Mouse (Mus musculus): ENCODE measurements around the gene Plxna4. TPM values are rescaled to one million over a fixed set of nuclear protein-coding genes. Genes with fewer than 3 reads are reported as not detected.

Plxna4 gene
- polyA plus RNA-seq, 1 experiment from 2014 or later: 0.91 TPM

DNA sequence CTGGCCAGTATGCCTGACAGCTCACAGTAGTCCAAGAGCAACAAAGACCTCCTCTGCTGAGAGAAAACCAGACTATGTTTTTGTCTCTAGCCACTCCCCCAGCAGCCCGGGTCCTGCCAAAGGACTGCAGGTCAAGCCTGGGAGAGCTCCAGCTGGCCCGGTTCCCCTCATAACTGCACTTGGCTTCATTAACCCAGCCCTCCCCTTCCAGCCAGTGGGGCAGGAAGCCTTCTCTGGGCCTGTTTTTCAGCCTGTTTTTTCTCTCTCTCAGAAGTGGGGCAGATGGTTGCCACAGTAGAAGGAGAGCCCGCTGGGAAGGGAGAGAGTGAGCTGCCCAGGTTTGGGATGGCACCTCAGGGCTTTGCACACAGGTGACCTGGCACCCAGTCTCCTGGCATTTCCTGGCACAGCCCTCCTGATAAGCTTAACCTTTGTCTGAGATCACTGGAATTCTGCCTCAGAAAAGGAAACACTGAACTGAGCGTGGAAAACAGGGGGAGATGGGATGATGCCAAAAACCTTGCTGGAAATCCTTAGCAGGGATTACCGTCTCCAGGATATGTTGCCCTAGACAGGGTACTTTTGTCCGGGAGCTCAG, 190.8 kb downstream of the Plxna4 start:
- Histone ChIP-seq H3K4me2 (replicated peaks; ENCODE audit: low read depth) (no peak overlapping the region), H3K27ac (ENCODE audit: low read depth, low read length) (no peak overlapping the region), H3K36me3 (ENCODE audit: control insufficient read depth, insufficient read depth) (no peaks in the 10 kb centered on the region), H3K9me3 (ENCODE audit: control insufficient read depth) (no peaks in the 10 kb centered on the region), H3K4me1 (replicated peaks; ENCODE audit: control insufficient read depth, insufficient read depth, low read length) (no peaks in the 10 kb centered on the region), H3K27me3 (replicated peaks; ENCODE audit: control insufficient read depth, insufficient read depth, low read length) (no peaks in the 10 kb centered on the region), H3K4me3 (ENCODE audit: low read depth, low read length) (no peak overlapping the region), H3K9ac (ENCODE audit: low read depth, low read length) (no peak overlapping the region)
- no peak for ATAC-seq
- TF ChIP-seq CTCF (IDR thresholded peaks at IDR 0.05; ENCODE audit: low read depth): no peak
- WGBS: 48% methylated on average over 6 of the region's 6 CpGs

DNA sequence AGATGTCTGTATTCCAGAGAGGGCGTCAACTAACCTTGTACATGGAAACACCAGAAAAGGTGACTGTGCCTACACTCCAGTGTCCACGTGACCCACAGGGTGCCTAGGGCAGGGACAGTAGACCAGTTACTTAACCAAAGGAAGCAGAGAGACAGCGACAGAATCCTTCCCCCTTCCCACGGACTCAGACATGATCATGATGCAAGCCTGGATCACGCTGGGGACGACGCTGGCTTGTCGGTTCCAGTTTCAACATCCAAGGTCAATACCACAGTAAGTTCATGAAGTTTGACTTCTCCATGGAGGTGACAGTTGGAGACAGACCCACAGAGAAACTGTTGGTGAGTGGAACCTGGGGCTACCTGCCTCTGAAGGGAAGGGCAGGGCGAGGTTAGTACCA, 192.6 kb downstream of the Plxna4 start:
- Histone ChIP-seq H3K4me1 (replicated peaks; ENCODE audit: control insufficient read depth, insufficient read depth, low read length) (no peaks in the 10 kb centered on the region), H3K36me3 (ENCODE audit: control insufficient read depth, insufficient read depth) (no peaks in the 10 kb centered on the region), H3K27ac (ENCODE audit: low read depth, low read length) (no peak overlapping the region), H3K4me3 (ENCODE audit: low read depth, low read length) (no peak overlapping the region), H3K9me3 (ENCODE audit: control insufficient read depth) (no peaks in the 10 kb centered on the region), H3K9ac (ENCODE audit: low read depth, low read length) (no peak overlapping the region), H3K27me3 (replicated peaks; ENCODE audit: control insufficient read depth, insufficient read depth, low read length) (no peaks in the 10 kb centered on the region), H3K4me2 (replicated peaks; ENCODE audit: low read depth) (no peak overlapping the region)
- no peak for TF ChIP-seq CTCF (IDR thresholded peaks at IDR 0.05; ENCODE audit: low read depth)
- WGBS: 86% methylated on average over 9 of the region's 9 CpGs
- ATAC-seq: no peak

DNA sequence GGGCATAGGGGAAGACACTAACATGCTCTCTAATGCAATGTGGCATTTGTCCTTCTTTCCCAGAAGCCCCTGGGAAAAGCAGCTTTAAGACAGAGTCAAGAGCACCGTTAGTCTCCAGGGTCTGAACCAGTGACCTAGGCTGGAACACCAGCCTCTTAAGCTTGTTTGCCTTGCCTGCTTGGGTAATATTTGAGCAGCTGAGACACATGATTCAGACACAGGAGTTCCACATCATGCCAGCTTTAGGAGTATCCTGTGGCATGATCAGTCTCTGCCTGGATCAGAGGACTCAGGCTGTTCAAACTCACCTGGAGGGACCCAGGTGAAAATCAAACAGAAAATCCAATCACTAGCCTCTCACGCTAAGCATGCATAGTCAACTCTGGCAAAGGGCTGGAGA, 195.7 kb downstream of the Plxna4 start:
- Histone ChIP-seq H3K4me2 (replicated peaks; ENCODE audit: low read depth) (no peak overlapping the region), H3K4me1 (replicated peaks; ENCODE audit: control insufficient read depth, insufficient read depth, low read length) (no peaks in the 10 kb centered on the region), H3K27ac (ENCODE audit: low read depth, low read length) (no peak overlapping the region), H3K36me3 (ENCODE audit: control insufficient read depth, insufficient read depth) (no peaks in the 10 kb centered on the region), H3K9me3 (ENCODE audit: control insufficient read depth) (no peaks in the 10 kb centered on the region), H3K4me3 (ENCODE audit: low read depth, low read length) (no peak overlapping the region), H3K27me3 (replicated peaks; ENCODE audit: control insufficient read depth, insufficient read depth, low read length) (no peaks in the 10 kb centered on the region), H3K9ac (ENCODE audit: low read depth, low read length) (no peak overlapping the region)
- 62% methylated on average over 2 of the region's 2 CpGs for WGBS
- no peak for TF ChIP-seq CTCF (IDR thresholded peaks at IDR 0.05; ENCODE audit: low read depth)
- no peak for ATAC-seq

DNA sequence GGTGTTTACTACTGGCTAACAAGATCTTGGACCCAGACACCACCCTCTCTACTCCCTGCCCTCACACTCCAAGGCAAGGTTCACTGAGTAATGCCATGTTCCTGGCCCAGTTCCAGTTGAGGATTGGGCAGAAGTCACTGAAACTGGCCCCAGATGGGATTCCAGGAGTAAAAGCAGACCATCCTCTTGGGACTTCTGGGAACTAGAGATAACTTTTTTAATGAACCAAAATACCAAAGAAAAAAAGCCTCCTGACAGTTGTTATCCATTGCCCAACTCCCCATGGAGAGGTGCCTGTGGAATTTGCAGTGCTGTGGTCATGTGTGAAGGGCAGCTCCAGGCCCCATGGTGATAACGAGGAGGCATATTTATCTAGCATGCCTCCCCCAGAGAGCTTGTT, 199.7 kb downstream of the Plxna4 start:
- no peak for ATAC-seq
- no peak for TF ChIP-seq CTCF (IDR thresholded peaks at IDR 0.05; ENCODE audit: low read depth)

DNA sequence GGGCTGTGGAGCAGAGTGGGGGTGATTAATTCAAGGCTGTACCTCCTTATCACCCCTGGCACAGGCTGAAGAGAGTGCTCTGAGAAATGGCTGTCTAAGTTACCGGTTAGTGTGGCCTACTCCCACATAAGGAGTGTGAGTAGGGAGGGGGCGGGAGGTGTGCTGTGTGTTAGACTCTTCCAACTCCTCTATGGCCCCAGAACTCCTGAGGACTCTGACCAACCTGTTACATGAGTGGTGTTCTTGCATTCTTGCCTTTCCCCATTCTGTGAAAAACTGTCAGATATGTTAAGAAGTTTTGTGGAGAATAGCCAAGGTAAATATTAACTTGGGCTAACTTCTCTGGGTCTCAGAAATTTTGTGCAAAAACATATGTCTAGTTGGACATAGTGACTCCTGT, 201.1 kb downstream of the Plxna4 start:
- WGBS: 82% methylated on average over 2 of the region's 2 CpGs
- Histone ChIP-seq H3K4me1 (replicated peaks; ENCODE audit: control insufficient read depth, insufficient read depth, low read length) (no peaks in the 10 kb centered on the region), H3K9me3 (ENCODE audit: control insufficient read depth) (no peaks in the 10 kb centered on the region), H3K27me3 (replicated peaks; ENCODE audit: control insufficient read depth, insufficient read depth, low read length) (no peaks in the 10 kb centered on the region), H3K4me3 (ENCODE audit: low read depth, low read length) (no peak overlapping the region), H3K9ac (ENCODE audit: low read depth, low read length) (no peak overlapping the region), H3K4me2 (replicated peaks; ENCODE audit: low read depth) (no peak overlapping the region), H3K36me3 (ENCODE audit: control insufficient read depth, insufficient read depth) (no peaks in the 10 kb centered on the region), H3K27ac (ENCODE audit: low read depth, low read length) (no peak overlapping the region)
- TF ChIP-seq CTCF (IDR thresholded peaks at IDR 0.05; ENCODE audit: low read depth): no peak
- ATAC-seq: no peak

More for the DNA sequence above, 199.7 kb downstream of the Plxna4 start:
- Histone ChIP-seq H3K4me1 (replicated peaks; ENCODE audit: control insufficient read depth, insufficient read depth, low read length) (no peaks in the 10 kb centered on the region), H3K27ac (ENCODE audit: low read depth, low read length) (no peak overlapping the region), H3K9me3 (ENCODE audit: control insufficient read depth) (no peaks in the 10 kb centered on the region), H3K9ac (ENCODE audit: low read depth, low read length) (no peak overlapping the region), H3K4me3 (ENCODE audit: low read depth, low read length) (no peak overlapping the region), H3K36me3 (ENCODE audit: control insufficient read depth, insufficient read depth) (no peaks in the 10 kb centered on the region), H3K27me3 (replicated peaks; ENCODE audit: control insufficient read depth, insufficient read depth, low read length) (no peaks in the 10 kb centered on the region), H3K4me2 (replicated peaks; ENCODE audit: low read depth) (no peak overlapping the region)
- 34% methylated on average over 1 of the region's 1 CpGs for WGBS

DNA sequence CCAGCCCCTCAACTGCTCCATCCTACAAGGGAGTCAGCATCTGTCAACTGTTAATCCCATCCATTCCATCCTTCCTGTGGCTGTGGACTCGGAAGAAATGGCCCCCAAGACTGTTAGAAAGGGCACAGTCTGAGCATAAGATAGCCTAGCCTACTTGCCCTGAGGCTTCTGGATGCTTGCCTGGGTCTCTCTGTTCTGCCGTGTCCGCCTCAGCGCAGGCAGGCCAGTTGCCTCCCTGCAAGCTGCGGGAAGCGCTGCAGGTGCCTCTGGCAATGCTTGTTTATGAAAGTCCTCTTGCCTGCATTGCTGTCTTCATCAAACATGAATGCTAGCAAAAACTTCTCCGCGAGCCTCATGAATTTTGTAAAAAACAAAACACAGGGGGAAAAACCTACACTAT, 203.1 kb downstream of the Plxna4 start:
- no peak for ATAC-seq
- Histone ChIP-seq H3K27ac (ENCODE audit: low read depth, low read length) (no peak overlapping the region), H3K9me3 (ENCODE audit: control insufficient read depth) (no peaks in the 10 kb centered on the region), H3K4me1 (replicated peaks; ENCODE audit: control insufficient read depth, insufficient read depth, low read length) (no peaks in the 10 kb centered on the region), H3K9ac (ENCODE audit: low read depth, low read length) (no peak overlapping the region), H3K4me3 (ENCODE audit: low read depth, low read length) (no peak overlapping the region), H3K4me2 (replicated peaks; ENCODE audit: low read depth) (no peak overlapping the region), H3K27me3 (replicated peaks; ENCODE audit: control insufficient read depth, insufficient read depth, low read length) (no peaks in the 10 kb centered on the region), H3K36me3 (ENCODE audit: control insufficient read depth, insufficient read depth) (no peaks in the 10 kb centered on the region)
- 65% methylated on average over 8 of the region's 8 CpGs for WGBS
- TF ChIP-seq CTCF (IDR thresholded peaks at IDR 0.05; ENCODE audit: low read depth): no peak

DNA sequence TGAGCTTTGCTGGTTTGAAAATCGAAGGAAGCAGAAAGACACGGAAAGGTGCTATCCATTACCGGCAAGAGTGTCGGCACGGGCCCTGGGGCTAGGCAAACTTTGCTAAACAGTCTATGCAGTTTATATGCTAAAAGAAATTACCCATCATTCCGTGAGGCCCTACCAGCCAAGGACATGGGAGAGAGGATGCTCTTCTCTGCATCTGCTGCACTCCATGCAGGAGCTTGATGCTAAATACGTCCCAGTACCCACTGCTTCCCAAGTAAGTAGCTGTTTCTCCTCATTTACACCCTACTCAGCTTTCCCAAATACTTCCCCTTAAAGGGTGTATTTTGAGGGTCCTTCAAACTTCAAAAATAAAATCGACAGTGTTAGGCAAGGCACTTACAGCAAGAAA, 203.6 kb downstream of the Plxna4 start:
- WGBS: 85% methylated on average over 8 of the region's 8 CpGs
- Histone ChIP-seq H3K9me3 (ENCODE audit: control insufficient read depth) (no peaks in the 10 kb centered on the region), H3K4me1 (replicated peaks; ENCODE audit: control insufficient read depth, insufficient read depth, low read length) (no peaks in the 10 kb centered on the region), H3K4me3 (ENCODE audit: low read depth, low read length) (no peak overlapping the region), H3K27me3 (replicated peaks; ENCODE audit: control insufficient read depth, insufficient read depth, low read length) (no peaks in the 10 kb centered on the region), H3K9ac (ENCODE audit: low read depth, low read length) (no peak overlapping the region), H3K36me3 (ENCODE audit: control insufficient read depth, insufficient read depth) (no peaks in the 10 kb centered on the region), H3K27ac (ENCODE audit: low read depth, low read length) (no peak overlapping the region), H3K4me2 (replicated peaks; ENCODE audit: low read depth) (no peak overlapping the region)
- ATAC-seq: no peak
- TF ChIP-seq CTCF (IDR thresholded peaks at IDR 0.05; ENCODE audit: low read depth): no peak
